Mouse (Mus musculus): ENCODE data around the gene Gm10717. TPM values are rescaled to one million over a fixed set of nuclear protein-coding genes. Genes with fewer than 3 reads are reported as not detected.
"Not testable (repeated sequence)": the region's sequence is repeated elsewhere in the genome, so short reads cannot be mapped to it uniquely, and the experiment has no call there.

Gm10717 gene
- total RNA-seq, 4 experiments from 2014 or later = 0.61 TPM; not detected in 3

GRCm38 (mm10) chr9:3023985-3024648 is 1.1 kb upstream of the Gm10717 start:
- peak; percentile 99 to 100 for DNase-seq (ENCODE audit: low spot score in 2 of 2)

GRCm38 (mm10) chr9:3025653-3026052 is 436 bp downstream of the Gm10717 start:
- peak; percentile 40 to 52 for DNase-seq (ENCODE audit: low spot score in 2 of 2)

- not testable (repeated sequence) for DNase-seq (ENCODE audit: low spot score in 2 of 2)
Observed at GRCm38 (mm10) chr9:3026136-3026535, 919 bp downstream of the Gm10717 start.

- DNase-seq (ENCODE audit: low spot score in 2 of 2) = not testable (repeated sequence)
Observed at GRCm38 (mm10) chr9:3026741-3027140, 1.5 kb downstream of the Gm10717 start.

GRCm38 (mm10) chr9:3027200-3027599 is 2.0 kb downstream of the Gm10717 start:
- DNase-seq (ENCODE audit: low spot score in 2 of 2) = not testable (repeated sequence)

GRCm38 (mm10) chr9:3029276-3030000 is 4.2 kb downstream of the Gm10717 start:
- peak; percentile 14 to 40 for DNase-seq (ENCODE audit: low spot score in 2 of 2)

GRCm38 (mm10) chr9:3030677-3031318 is 5.6 kb downstream of the Gm10717 start:
- not testable (repeated sequence) for DNase-seq (ENCODE audit: low spot score in 2 of 2)

GRCm38 (mm10) chr9:3034299-3034698 is 9.1 kb downstream of the Gm10717 start, which contains the start of gene Gm17535:
Gene Gm17535, plus strand, starts transcription at chr9:3034599.
- not testable (repeated sequence) for DNase-seq (ENCODE audit: low spot score in 2 of 2)

- DNase-seq (ENCODE audit: low spot score in 2 of 2) = not testable (repeated sequence)
Observed at GRCm38 (mm10) chr9:3036577-3036976, 11.4 kb downstream of the Gm10717 start, which contains the start of gene Gm10715. Gene Gm10715, plus strand, starts transcription at chr9:3036877.

GRCm38 (mm10) chr9:3038161-3038560 is 12.9 kb downstream of the Gm10717 start:
- DNase-seq (ENCODE audit: low spot score in 2 of 2) = not testable (repeated sequence)

Small RNA genes lying within 50 kb of the gene (microRNA-seq; reads per million reads assigned to microRNA genes)
- gene Mir101c = 0 reads per million in 2 experiments

Other genes starting within 250 kb of the Gm10717 start
- gene Gm10722, start 24.5 kb upstream of the Gm10717 start, total RNA-seq (2022) = not detected
- not detected for gene Gm11168, start 22.1 kb upstream of the Gm10717 start, total RNA-seq (2022)
- gene Gm10721, start 12.3 kb upstream of the Gm10717 start, total RNA-seq (2022) = 1 to 10 TPM in 1 of 4 experiments, not detected in 3; 1.5 TPM
- not detected for gene Gm10720, start 9.8 kb upstream of the Gm10717 start, total RNA-seq (2022)
- gene Gm10719, start 8.0 kb upstream of the Gm10717 start, total RNA-seq (2022) = 1 to 10 TPM in 2 of 4 experiments, under 1 TPM in 2; 0.53 to 1.6 (median 1.1) TPM
- gene Gm10718, start 1.9 kb upstream of the Gm10717 start, total RNA-seq (2022) = 1 to 10 TPM in 3 of 4 experiments, under 1 TPM in 1; 0.73 to 3.0 (median 1.5) TPM
- not detected for gene Gm17535, start 9.2 kb downstream of the Gm10717 start, total RNA-seq (2022)
- not detected for gene Gm10715, start 11.5 kb downstream of the Gm10717 start, total RNA-seq (2022)

Measured in left cerebral cortex, adult 8-10 months (tissue).